Mouse (Mus musculus): ENCODE results near the gene Kpna4.
"Not testable (repeated sequence)": the region's sequence is repeated elsewhere in the genome, so short reads cannot be mapped to it uniquely, and the experiment has no call there.

Gene Kpna4

DNA sequence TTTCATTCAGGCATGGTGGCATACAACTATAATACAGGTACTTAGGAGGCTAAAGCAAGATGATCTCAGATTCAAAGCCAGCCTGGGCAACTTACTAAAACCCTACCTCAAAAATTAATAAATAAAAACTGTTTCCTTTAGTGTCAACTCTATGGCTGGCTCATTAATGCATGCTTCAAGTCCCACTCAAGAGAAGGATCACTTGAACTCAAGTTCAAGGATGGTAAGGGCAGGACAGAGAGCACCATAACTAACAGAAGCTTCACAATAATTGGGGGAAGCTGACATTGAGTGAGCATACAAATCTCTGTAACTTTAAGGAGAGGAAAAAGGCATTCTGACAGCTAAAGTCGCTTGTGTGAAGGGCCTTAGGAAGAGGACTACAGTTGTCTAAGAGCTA, 13.0 kb downstream of the Kpna4 start:
- in situ Hi-C loops (cut with MboI, MseI): no loop called here

DNA sequence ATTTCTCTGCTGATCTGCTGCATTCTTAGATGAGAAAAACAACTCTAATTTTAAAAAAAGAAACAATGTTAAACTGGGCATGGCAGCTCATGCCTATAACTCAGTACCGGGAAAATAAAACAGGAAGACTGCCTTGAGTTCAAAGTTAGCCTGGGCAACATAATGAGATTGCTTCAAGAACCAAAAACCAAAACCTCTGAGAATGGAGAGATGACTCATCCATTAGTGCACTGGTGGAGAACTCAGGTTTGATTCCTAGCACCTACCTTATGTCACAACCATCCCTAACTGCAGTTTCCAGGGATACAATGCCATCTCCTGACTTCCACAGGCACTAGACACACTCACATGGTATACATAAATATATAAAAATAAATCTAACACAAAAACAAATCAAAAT, 17.8 kb downstream of the Kpna4 start:
- in situ Hi-C loops (cut with MboI, MseI): no loop called here

GRCm38 (mm10) chr3:69094456-69094855, 32.5 kb downstream of the Kpna4 start:
- in situ Hi-C loops (cut with MboI, MseI): no loop called here

DNA sequence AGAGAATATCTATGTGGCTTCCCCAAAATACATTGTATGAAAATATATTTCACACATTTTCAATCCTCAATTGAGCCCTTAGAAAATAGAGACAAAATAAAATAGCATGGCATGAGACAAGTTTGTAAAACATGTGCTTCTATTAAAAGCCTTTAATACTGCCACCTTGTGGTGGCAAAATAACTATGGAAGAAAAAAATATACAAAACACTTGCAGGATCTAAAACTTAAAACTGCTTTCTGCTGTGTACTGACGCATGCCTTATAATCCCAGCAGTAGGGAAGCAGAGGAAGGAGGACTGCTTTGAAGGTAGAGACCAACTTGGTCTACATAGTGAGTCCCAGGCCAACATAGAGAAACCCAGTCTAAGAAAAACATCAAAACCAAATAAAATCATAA, 62.9 kb downstream of the Kpna4 start:
- in situ Hi-C loops (cut with MboI, MseI): no loop called here

- in situ Hi-C loops (cut with MboI, MseI): no loop called here
These were observed 64.1 kb downstream of the Kpna4 start for GRCm38 (mm10) chr3:69062764-69063163.

DNA sequence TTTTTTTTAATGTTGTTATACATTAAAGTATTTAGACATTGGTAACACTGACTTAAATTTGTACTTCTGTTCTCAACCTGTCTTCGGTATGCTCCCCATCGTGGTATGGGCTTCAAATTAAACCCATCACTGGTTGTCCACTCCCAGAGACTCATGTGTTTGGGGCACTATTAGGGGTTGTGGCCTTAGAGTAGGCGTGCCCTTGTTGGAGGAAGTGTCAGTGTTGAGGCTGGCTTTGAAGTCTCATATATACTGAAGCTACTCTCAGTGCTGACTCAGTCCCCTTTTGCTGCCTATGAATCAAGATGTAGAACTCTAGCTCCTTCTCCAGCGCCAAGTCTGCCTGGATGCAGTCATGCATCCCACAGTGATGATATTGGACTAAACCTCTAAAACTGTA, 66.2 kb downstream of the Kpna4 start:
- in situ Hi-C loops (cut with MboI, MseI): no loop called here

GRCm38 (mm10) chr3:69055871-69056270, 71.0 kb downstream of the Kpna4 start:
- in situ Hi-C loops (cut with MboI, MseI): no loop called here

DNA sequence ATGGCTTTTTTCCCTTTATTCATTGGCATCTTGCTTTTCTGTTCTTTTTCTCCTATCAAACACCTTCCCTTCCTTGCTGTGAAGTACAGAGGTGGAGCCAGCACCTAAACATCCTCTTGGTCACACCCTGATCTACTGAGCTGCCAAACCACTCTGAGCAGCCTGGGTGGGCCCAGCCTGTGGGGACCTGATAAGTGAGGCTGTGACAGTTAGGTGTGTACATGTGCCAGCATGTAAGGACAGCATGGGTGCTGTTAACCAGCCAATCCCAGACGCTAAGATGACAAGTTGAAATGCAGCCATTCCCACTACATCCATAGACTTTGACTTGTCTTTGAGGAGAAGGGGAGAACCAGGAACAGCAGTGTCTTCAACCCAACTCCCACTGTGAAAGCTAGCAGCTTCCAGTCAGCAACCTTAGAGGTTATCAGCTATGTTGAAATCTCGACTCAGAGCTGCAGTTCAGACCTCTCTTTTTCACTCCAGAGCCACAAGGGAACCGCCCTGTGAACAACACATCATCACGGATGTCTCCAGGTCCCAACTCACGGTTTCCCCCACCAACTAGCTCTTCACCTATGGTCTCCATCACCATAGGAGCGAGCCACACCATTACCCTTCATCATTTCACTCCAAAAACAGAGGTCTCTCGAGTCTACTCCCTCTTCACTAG, 72.0 kb downstream of the Kpna4 start:
- in situ Hi-C loops (cut with MboI, MseI): no loop called here

GRCm38 (mm10) chr3:69051894-69052293, 75.0 kb downstream of the Kpna4 start:
- in situ Hi-C loops (cut with MboI, MseI): no loop called here

GRCm38 (mm10) chr3:69049011-69049410, 77.9 kb downstream of the Kpna4 start:
- in situ Hi-C loops (cut with MboI, MseI): no loop called here

DNA sequence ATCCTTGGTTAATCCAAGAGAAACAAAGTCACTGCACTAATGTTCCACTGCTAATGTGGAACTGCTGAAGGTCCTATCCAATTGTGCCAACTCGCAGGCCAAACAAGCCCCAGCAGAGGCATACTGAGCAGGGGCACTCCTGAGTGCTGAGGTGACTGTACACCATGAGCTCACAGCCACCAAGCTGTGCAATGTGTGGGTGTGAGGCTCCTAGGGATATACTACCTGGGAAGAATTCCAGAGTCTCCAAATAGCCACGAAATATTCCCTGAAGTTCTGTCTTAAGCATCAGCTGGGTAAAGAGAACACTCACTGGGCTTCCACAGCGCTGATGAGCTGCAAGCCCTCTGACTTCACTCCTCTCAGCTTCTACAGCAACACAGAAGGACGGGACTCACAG, 79.2 kb downstream of the Kpna4 start:
- in situ Hi-C loops (cut with MboI, MseI): no loop called here

GRCm38 (mm10) chr3:69046509-69046908, 80.4 kb downstream of the Kpna4 start:
- in situ Hi-C loops (cut with MboI, MseI): no loop called here

DNA sequence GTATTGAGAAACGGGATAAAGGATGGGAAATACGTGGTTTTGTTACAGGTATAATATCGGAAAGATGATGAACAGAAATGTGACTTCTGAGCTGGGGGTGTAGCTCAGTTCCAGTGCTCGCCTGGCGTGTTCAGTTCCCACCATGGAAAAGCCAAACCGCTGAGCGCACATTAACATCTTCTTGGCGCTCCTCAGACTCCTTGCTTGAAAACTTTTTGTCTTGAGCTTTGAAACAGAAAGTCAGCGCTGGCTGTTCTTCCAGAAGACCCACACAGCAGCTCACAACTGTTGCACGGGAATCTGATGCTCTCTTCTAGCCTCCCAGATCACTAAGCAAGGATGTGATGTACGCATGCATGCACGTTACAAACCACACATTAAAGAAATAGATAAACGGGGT, 81.2 kb downstream of the Kpna4 start:
- in situ Hi-C loops (cut with MboI, MseI): no loop called here

- in situ Hi-C loops (cut with MboI, MseI): no loop called here
These were observed 81.6 kb downstream of the Kpna4 start for GRCm38 (mm10) chr3:69045400-69045703.

GRCm38 (mm10) chr3:69044645-69045399, 82.1 kb downstream of the Kpna4 start, which contains the start of gene Trim59:
Gene Trim59 (minus strand): TSS chr3:69044755.
- in situ Hi-C loops (cut with MboI, MseI): loop anchor here (5.0 kb wide), 1 partner anchor 38 kb away; no protein-coding TSS in a partner anchor

DNA sequence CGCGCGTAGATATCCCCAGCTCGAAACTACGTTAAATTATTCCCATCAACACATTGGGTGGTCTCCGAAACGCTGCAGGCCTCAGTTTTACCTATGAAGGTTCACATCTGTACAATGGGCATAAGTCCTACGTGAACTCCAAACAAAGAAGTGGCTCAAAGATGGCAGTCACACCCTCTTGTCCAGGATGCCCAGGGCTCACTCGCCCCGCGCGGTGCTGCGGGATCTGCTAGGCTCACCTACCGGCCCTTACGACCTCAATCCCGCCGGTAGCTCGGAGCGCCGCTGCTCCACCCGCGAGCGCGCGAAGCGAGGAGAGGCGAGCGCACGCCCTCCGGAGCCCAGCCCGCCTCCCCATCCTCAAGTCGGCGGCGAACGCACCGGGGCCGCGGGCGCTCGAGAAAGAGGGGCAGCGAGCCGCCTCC, 82.7 kb downstream of the Kpna4 start:
- in situ Hi-C loops (cut with MboI, MseI): loop anchor here (5.0 kb wide), 1 partner anchor 37 kb away; no protein-coding TSS in a partner anchor

- in situ Hi-C loops (cut with MboI, MseI): loop anchor here (5.0 kb wide), 1 partner anchor 34 kb away; no protein-coding TSS in a partner anchor
These were observed 85.6 kb downstream of the Kpna4 start for GRCm38 (mm10) chr3:69041298-69041697.

- in situ Hi-C loops (cut with MboI, MseI): loop anchor here (5.0 kb wide), 1 partner anchor 33 kb away; no protein-coding TSS in a partner anchor
These were observed 86.8 kb downstream of the Kpna4 start for GRCm38 (mm10) chr3:69040105-69040504.

GRCm38 (mm10) chr3:69026133-69026783, 100.7 kb downstream of the Kpna4 start:
- in situ Hi-C loops (cut with MboI, MseI): no loop called here

- in situ Hi-C loops (cut with MboI, MseI): no loop called here
These were observed 106.1 kb downstream of the Kpna4 start for GRCm38 (mm10) chr3:69020764-69021163.

- in situ Hi-C loops (cut with MboI, MseI): no loop called here
These were observed 106.6 kb downstream of the Kpna4 start for GRCm38 (mm10) chr3:69020285-69020684.

DNA sequence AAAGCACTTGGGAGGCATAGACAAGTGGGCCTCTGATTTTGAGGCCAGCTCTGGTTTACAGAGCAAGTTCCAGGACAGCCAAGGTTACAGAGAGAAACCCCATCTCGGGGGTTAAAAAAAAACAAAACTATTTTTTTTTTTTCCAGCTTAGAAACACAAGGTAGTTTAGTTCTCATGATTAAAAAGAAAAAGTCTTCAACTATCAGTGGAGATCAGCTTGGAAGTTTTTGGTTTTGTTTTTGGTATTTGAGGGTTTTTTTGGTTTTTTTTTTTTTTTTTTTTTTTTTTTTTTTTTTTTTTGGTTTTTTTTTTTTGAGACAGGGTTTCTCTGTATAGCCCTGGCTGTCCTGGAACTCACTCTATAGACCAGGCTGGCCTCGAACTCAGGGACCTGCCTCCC, 108.3 kb downstream of the Kpna4 start:
- in situ Hi-C loops (cut with MboI, MseI): not testable (repeated sequence)

DNA sequence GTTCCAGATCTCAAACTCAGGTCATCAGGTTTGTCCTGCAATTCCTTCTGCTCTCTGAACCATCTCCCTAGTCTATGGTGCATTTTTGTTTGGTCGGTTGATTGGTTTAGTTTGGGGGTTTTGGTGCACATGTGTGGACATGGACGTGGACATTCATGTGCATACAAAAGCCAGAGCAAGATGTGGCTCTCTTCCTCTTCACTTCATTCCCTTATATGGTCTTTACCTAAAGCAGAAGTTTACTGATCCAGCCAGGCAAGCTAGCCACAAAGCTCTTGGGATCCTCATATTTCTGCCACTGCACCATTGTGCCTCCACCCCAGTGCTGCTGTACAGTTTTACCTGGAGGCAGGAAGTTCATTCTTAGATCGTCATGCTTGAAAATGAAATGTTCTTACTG, 109.7 kb downstream of the Kpna4 start:
- in situ Hi-C loops (cut with MboI, MseI): no loop called here
